Mouse (Mus musculus) spleen, adult 2 months (tissue): ENCODE data around the gene Grap2. TPM values are rescaled to one million over a fixed set of nuclear protein-coding genes. Genes with fewer than 3 reads are reported as not detected.

Experiments used
- DNase-seq, 2 experiments: peaks; one replicate each; pipeline versions ENCODE4 v3.0.0 to v3.0.0-alpha.2; 2012 to 2021; ENCODE audit warnings: low spot score in 2 of 2, low read depth in 1 of 2
- H3K27ac ChIP-seq: fragments of 200-500 bp; 2 replicates; pipeline ENCODE4 v1.5.1; 2012; ENCODE audit warnings: low read length, inconsistent platforms; ENCODE audit not compliant: insufficient read depth
- H3K27me3 ChIP-seq: fragments of 200-500 bp; 2 replicates; pipeline ENCODE4 v1.6.1; 2012; ENCODE audit warnings: mild to moderate bottlenecking, moderate library complexity, low read length, inconsistent platforms; ENCODE audit not compliant: control insufficient read depth, insufficient read depth
- H3K36me3 ChIP-seq: fragments of 200-500 bp; 2 replicates; pipeline ENCODE4 v1.6.1; 2012; ENCODE audit warnings: mild to moderate bottlenecking, low read length, inconsistent platforms; ENCODE audit not compliant: control insufficient read depth, insufficient read depth
- H3K4me1 ChIP-seq: fragments of 200-500 bp; 2 replicates; pipeline ENCODE4 v1.6.1; 2011; ENCODE audit warnings: inconsistent platforms; ENCODE audit not compliant: control insufficient read depth, insufficient read depth, insufficient read length
- H3K4me3 ChIP-seq: fragments of 200-500 bp; 2 replicates; pipeline ENCODE4 v1.5.1; 2011; ENCODE audit warnings: mild to moderate bottlenecking, inconsistent platforms; ENCODE audit not compliant: insufficient read depth, insufficient read length; ENCODE audit errors: extremely low read depth
- CTCF ChIP-seq: fragments of 200-500 bp; IDR thresholded peaks from 2 replicates; pipeline ENCODE4 v1.5.1; 2011; ENCODE audit warnings: mild to moderate bottlenecking, inconsistent platforms; ENCODE audit not compliant: insufficient read depth, insufficient read length, insufficient replicate concordance; ENCODE audit errors: extremely low read depth
- POLR2A ChIP-seq: fragments of 200-500 bp; IDR thresholded peaks from 2 replicates; pipeline ENCODE4 v1.6.1; 2011; ENCODE audit warnings: low read depth, low read length, inconsistent platforms
- WGBS: fragments of 180-500 bp; shearing (Covaris S2); methylation state at CpG from one replicate; pipeline ENCODE4 v1.1.7; 2018; 5-methylcytosine and 5-hydroxymethylcytosine counted together
- polyA plus RNA-seq: library from polyadenylated mRNA; depleted of rRNA; stranded (reverse); fragments of >200 nt; gene quantifications from 2 replicates; pipeline ENCODE4 v1.2.3, GENCODE M21; 2012

The Grap2 gene
- polyA plus RNA-seq, 1 experiment = 54.4 TPM

GRCm38 (mm10) chr15:80599213-80599750 lies 26.9 kb downstream of the Grap2 start:
- DNase-seq = peak in 1 of 2 experiments; percentile 45
- peak overlapping the region; percentile 19; the same call in 1 of the 2 replicates for H3K4me3 ChIP-seq
- peaks cover 2% of the 10 kb centered on the region; the same call in 1 of the 2 replicates for H3K36me3 ChIP-seq
- no peak for TF ChIP-seq CTCF
- no peak for TF ChIP-seq POLR2A
- peaks cover 30% of the 10 kb centered on the region; the same call in 1 of the 2 replicates for H3K4me1 ChIP-seq
- H3K27me3 ChIP-seq = no peaks in the 10 kb centered on the region
- WGBS = 5% methylated on average over 16 of the region's 16 CpGs
- H3K27ac ChIP-seq = peak overlapping the region; percentile 34

- peaks cover 30% of the 10 kb centered on the region; the same call in 1 of the 2 replicates for H3K4me1 ChIP-seq
Measured at GRCm38 (mm10) chr15:80599843-80600242, 27.4 kb downstream of the Grap2 start.

GRCm38 (mm10) chr15:80601456-80601855 lies 29.1 kb downstream of the Grap2 start:
- Histone ChIP-seq H3K27ac (no peak overlapping the region), H3K4me1 (peaks cover 37% of the 10 kb centered on the region; the same call in 1 of the 2 replicates), H3K27me3 (no peaks in the 10 kb centered on the region), H3K4me3 (no peak overlapping the region), H3K36me3 (peaks cover 3% of the 10 kb centered on the region; the same call in 1 of the 2 replicates)
- 66% methylated on average over 7 of the region's 7 CpGs for WGBS
- no peak for TF ChIP-seq CTCF
- no peak for TF ChIP-seq POLR2A
- DNase-seq = no peak

More at GRCm38 (mm10) chr15:80599843-80600242, 27.4 kb downstream of the Grap2 start:
- Histone ChIP-seq H3K4me3 (no peak overlapping the region; the same call in 1 of the 2 replicates), H3K36me3 (peaks cover 2% of the 10 kb centered on the region; the same call in 1 of the 2 replicates), H3K27ac (peak overlapping the region; percentile 60), H3K27me3 (no peaks in the 10 kb centered on the region)
- TF ChIP-seq CTCF (no peak), POLR2A (no peak)
- no peak for DNase-seq
- WGBS = 63% methylated on average over 4 of the region's 4 CpGs

DNA sequence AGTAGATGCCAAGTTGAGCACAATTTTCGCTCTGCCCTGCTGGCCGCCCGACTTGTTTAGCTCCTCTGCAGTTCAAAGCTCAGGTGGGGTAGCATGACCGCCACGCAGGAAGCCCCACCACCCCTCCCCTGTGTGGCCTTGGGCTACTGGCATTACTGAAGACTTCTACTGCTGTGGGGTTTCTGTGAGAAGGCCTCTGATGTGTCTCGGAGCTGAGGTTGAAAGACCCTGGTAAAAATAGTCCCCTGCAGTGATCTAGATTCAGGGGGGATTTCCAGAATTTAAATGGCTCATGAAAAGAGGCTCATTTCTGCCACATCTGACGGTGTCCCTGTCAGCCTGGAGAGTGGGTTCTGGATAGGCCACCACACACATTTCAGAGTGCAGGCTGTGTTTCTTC lies 30.1 kb downstream of the Grap2 start:
- TF ChIP-seq POLR2A (no peak), CTCF (no peak)
- H3K4me3 ChIP-seq = no peak overlapping the region
- no peaks in the 10 kb centered on the region for H3K27me3 ChIP-seq
- 0 out of 2 replicates have a peak, but pooled peaks cover 2% of the 10 kb centered on the region for H3K36me3 ChIP-seq
- peak in 1 of 2 experiments; percentile 64 for DNase-seq
- H3K27ac ChIP-seq = peak overlapping the region; percentile 66
- 23% methylated on average over 7 of the region's 7 CpGs for WGBS
- H3K4me1 ChIP-seq = peaks cover 38% of the 10 kb centered on the region; the same call in 1 of the 2 replicates

DNA sequence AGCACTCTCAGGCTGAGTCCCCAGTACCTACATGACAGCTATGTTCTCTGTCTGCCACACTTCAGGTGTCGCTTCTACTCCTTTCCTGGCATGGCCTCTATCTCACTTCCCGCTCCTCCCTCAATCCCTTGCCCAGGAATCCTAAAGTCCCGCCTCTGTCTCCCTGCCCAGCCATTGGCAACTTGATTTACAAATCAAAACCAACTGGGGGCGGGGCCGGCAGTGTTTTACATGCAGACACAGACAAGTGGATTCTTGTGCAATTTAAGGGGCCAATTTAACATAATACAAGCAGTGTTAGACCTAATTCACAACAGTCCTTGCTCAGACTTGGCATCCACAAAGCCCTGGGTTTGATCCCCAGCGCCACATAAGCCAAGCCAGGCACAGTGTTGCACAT lies 31.6 kb downstream of the Grap2 start:
- Histone ChIP-seq H3K27me3 (no peaks in the 10 kb centered on the region), H3K36me3 (0 out of 2 replicates have a peak, but pooled peaks cover 2% of the 10 kb centered on the region), H3K4me1 (peaks cover 41% of the 10 kb centered on the region; the same call in 1 of the 2 replicates), H3K27ac (no peak overlapping the region), H3K4me3 (no peak overlapping the region)
- TF ChIP-seq CTCF = no peak
- no peak for TF ChIP-seq POLR2A
- WGBS = 88% methylated on average over 6 of the region's 6 CpGs
- DNase-seq = no peak

DNA sequence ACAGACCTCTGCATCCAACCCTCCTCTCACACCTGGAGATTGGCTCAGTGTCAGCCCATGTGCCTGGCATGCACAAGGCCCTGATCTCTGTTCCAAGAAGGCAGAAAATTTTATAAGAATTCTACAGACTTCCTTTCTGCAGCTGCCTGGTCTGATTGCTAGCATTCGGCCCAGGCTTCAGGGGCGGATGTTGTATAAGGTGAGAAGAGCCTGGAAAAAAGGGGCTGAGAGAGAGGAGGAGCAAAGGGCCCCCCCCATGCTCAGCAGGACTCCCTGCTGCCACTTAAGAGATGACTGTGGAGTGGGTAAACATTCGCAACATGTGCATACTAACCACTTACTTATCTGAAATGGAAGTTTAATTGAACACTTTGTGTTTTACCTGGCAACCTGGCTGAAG lies 35.6 kb downstream of the Grap2 start:
- Histone ChIP-seq H3K27me3 (no peaks in the 10 kb centered on the region), H3K4me1 (peaks cover 38% of the 10 kb centered on the region; the same call in 1 of the 2 replicates), H3K4me3 (no peak overlapping the region), H3K36me3 (0 out of 2 replicates have a peak, but pooled peaks cover 2% of the 10 kb centered on the region), H3K27ac (no peak overlapping the region)
- WGBS = 68% methylated on average over 3 of the region's 3 CpGs
- DNase-seq = no peak
- TF ChIP-seq POLR2A (no peak), CTCF (no peak)

GRCm38 (mm10) chr15:80610335-80610734 lies 37.9 kb downstream of the Grap2 start:
- DNase-seq = no peak
- Histone ChIP-seq H3K4me1 (peaks cover 51% of the 10 kb centered on the region), H3K4me3 (no peak overlapping the region), H3K36me3 (0 out of 2 replicates have a peak, but pooled peaks cover 2% of the 10 kb centered on the region), H3K27me3 (no peaks in the 10 kb centered on the region), H3K27ac (peak overlapping the region; percentile 62)
- 28% methylated on average over 2 of the region's 2 CpGs for WGBS
- TF ChIP-seq POLR2A (no peak), CTCF (no peak)
